Mouse (Mus musculus) stomach, postnatal 0 days (tissue): ENCODE data around the gene Hes2.

Source experiments
- CTCF ChIP-seq: IDR thresholded peaks from 2 replicates; pipeline ENCODE4 v1.5.1; 2016; ENCODE audit warnings: antibody characterized with exemption, low read depth, mild to moderate bottlenecking, moderate library complexity
- EP300 ChIP-seq: optimal IDR thresholded peaks from 2 replicates; pipeline ENCODE3; 2016; ENCODE audit warnings: antibody characterized with exemption

DNA sequence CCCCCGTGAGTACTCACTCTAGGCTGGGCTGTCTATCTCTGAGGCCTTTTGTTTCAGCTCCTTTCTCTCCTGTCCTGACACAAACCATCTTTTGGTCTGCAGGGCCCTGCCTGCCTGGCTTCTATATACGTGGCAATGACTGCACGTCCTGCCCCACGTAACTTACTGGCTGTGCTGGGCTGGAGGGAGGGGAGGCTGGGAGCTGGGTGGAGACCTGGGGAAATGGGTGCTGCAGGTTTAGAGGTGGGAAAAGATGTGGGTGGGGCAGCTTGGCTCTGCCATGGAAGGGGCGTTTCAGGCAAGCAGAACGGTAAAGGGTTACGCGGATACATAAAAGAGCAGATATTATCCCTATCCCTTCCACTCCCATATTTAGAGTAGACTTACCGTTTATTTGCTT is 41.1 kb upstream of the Hes2 start:
- TF ChIP-seq CTCF: no peak
- no peak for TF ChIP-seq EP300
